Mouse (Mus musculus): ENCODE data around the gene Tcaf3. TPM values are rescaled to one million over a fixed set of nuclear protein-coding genes. Genes with fewer than 3 reads are reported as not detected.

The Tcaf3 gene
- polyA plus RNA-seq, 1 experiment from 2014 or later, result not detected

DNA sequence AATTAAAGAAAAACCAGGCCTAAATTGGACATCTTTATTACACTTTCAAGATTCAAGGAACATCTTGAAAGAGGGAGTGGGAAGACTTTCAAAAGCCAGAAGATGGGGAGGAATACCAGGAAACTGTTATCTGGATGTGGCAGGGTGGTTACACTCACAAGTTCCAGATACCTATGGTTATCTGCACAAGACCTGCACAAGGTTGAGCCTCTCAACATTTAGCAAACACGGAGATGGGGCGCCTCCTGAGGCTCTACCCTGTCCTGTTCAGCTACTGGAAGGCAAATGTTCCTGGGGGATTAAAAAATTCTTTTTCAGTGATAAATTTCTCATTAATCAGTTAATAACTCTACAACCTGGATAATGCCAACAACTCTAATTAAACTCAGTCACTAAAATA is 20.1 kb downstream of the Tcaf3 start:
- H3K4me2 ChIP-seq, result no peak overlapping the region
- H3K4me1 ChIP-seq (replicated peaks), result no peaks in the 10 kb centered on the region
- H3K9me3 ChIP-seq, result no peaks in the 10 kb centered on the region
- H3K27me3 ChIP-seq, result no peaks in the 10 kb centered on the region
- 92% methylated on average over 2 of the region's 2 CpGs for WGBS
- H3K27ac ChIP-seq (replicated peaks), result no peak overlapping the region
- no peaks in the 10 kb centered on the region for H3K36me3 ChIP-seq
- ATAC-seq (ENCODE audit: low FRiP score, low read depth), result no peak
- no peak overlapping the region for H3K4me3 ChIP-seq
- H3K9ac ChIP-seq, result no peak overlapping the region

- no peak overlapping the region for H3K9ac ChIP-seq
- whole genome bisulfite sequencing, result 81% methylated on average over 2 of the region's 2 CpGs
These were observed 29.3 kb downstream of the Tcaf3 start for GRCm38 (mm10) chr6:42568205-42568604.

DNA sequence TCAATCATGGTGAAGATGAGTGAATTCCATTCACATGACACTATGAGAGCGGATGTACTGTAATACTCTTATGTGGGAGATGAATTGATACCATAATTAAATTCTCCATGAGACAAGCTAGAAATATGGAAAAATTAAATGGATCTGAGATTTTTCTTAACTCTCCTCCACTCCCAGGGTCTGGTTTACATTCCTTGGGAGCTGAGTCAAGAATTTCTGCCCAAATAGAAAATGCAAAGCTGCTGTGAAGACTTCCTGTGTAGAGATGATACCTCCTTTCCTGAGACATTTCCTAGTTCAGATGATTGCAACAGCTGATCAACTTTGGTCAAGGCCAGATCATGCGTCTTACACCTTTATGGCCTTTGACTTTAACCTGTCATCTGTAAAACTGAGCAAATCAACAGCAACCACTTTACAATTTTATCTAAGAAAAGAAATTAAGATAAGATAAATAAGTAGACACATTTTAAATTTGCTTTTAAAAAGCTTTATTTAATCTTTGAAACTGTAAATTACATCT is 31.4 kb downstream of the Tcaf3 start:
- H3K4me3 ChIP-seq, result no peak overlapping the region
- H3K9me3 ChIP-seq, result no peaks in the 10 kb centered on the region
- H3K36me3 ChIP-seq, result no peaks in the 10 kb centered on the region
- whole genome bisulfite sequencing, result 88% methylated on average over 2 of the region's 2 CpGs
- no peak for ATAC-seq (ENCODE audit: low FRiP score, low read depth)
- no peak overlapping the region for H3K9ac ChIP-seq
- H3K4me1 ChIP-seq (replicated peaks), result no peaks in the 10 kb centered on the region
- no peak overlapping the region for H3K27ac ChIP-seq (replicated peaks)
- H3K27me3 ChIP-seq, result no peaks in the 10 kb centered on the region
- no peak overlapping the region for H3K4me2 ChIP-seq

More at GRCm38 (mm10) chr6:42568205-42568604, 29.3 kb downstream of the Tcaf3 start:
- ATAC-seq (ENCODE audit: low FRiP score, low read depth), result no peak
- Histone ChIP-seq H3K4me1 (replicated peaks) (no peaks in the 10 kb centered on the region), H3K4me2 (no peak overlapping the region), H3K27ac (replicated peaks) (no peak overlapping the region), H3K27me3 (no peaks in the 10 kb centered on the region), H3K36me3 (no peaks in the 10 kb centered on the region), H3K4me3 (no peak overlapping the region), H3K9me3 (no peaks in the 10 kb centered on the region)

GRCm38 (mm10) chr6:42562280-42562679 is 35.2 kb downstream of the Tcaf3 start:
- ATAC-seq (ENCODE audit: low FRiP score, low read depth), result no peak
- H3K27me3 ChIP-seq, result no peaks in the 10 kb centered on the region
- no peak overlapping the region for H3K27ac ChIP-seq (replicated peaks)
- no peaks in the 10 kb centered on the region for H3K36me3 ChIP-seq
- H3K9me3 ChIP-seq, result no peaks in the 10 kb centered on the region
- WGBS, result 69% methylated on average over 2 of the region's 2 CpGs
- H3K4me2 ChIP-seq, result no peak overlapping the region
- H3K9ac ChIP-seq, result no peak overlapping the region
- no peak overlapping the region for H3K4me3 ChIP-seq
- H3K4me1 ChIP-seq (replicated peaks), result no peaks in the 10 kb centered on the region

DNA sequence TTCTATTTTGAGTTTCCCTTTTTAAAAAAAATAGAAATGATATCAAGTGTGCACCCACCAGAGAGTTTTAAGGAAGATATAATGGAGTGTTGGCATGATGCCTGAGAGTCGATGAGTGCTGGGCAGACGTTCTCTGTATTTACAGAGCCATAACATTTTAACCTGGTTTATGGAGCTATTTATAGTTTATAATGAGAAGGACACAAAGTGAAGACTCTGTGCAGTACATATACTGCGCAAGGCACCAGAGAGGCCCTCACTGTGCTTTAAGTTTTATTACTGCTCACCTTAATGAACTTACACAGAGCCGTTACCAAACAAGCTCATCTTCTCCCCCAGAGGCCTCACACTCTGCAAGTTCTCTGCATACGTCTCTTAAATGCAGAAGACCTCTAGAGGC is 36.6 kb downstream of the Tcaf3 start:
- Histone ChIP-seq H3K27ac (replicated peaks) (no peak overlapping the region), H3K4me3 (no peak overlapping the region), H3K4me2 (no peak overlapping the region), H3K36me3 (no peaks in the 10 kb centered on the region), H3K9me3 (no peaks in the 10 kb centered on the region), H3K27me3 (no peaks in the 10 kb centered on the region), H3K9ac (no peak overlapping the region), H3K4me1 (replicated peaks) (no peaks in the 10 kb centered on the region)
- 73% methylated on average over 5 of the region's 5 CpGs for WGBS
- ATAC-seq (ENCODE audit: low FRiP score, low read depth), result no peak

GRCm38 (mm10) chr6:42558641-42559040 is 38.9 kb downstream of the Tcaf3 start:
- Histone ChIP-seq H3K36me3 (no peaks in the 10 kb centered on the region), H3K27me3 (no peaks in the 10 kb centered on the region), H3K9me3 (no peaks in the 10 kb centered on the region), H3K4me3 (no peak overlapping the region), H3K27ac (replicated peaks) (no peak overlapping the region), H3K9ac (no peak overlapping the region), H3K4me1 (replicated peaks) (no peaks in the 10 kb centered on the region), H3K4me2 (no peak overlapping the region)
- WGBS, result 96% methylated on average over 14 of the region's 14 CpGs
- ATAC-seq (ENCODE audit: low FRiP score, low read depth), result no peak

DNA sequence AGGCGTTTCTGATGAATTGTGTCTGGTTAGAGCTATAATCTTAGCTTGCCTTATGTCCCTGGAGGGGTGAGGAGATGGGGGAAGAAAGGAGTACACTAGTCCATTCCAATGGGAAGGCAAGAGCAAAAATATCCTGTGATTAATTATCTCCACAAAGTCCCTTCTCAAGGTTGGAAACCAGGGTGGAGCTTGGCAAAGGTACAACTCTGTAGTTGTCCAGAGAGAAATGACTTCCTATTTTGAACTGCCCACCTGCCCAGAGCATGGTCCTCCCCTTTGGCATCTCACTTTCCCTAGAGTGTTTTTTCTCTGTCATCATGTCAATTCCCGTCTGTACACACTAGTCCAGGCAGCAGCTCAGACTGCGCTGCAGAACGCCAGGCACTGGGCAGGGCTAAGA is 50.0 kb downstream of the Tcaf3 start, which contains the start of gene Olfr455:
Gene Olfr455 (minus strand): TSS at position 127 of the 400 bp plus-strand sequence.
- Histone ChIP-seq H3K27ac (replicated peaks) (no peak within 1 kb of the TSS), H3K4me2 (no peak within 1 kb of the TSS), H3K9ac (no peak within 1 kb of the TSS), H3K4me3 (no peak within 1 kb of the TSS), H3K9me3 (no peaks in the 10 kb centered on the region), H3K36me3 (no peaks in the 10 kb centered on the region), H3K27me3 (no peaks in the 10 kb centered on the region), H3K4me1 (replicated peaks) (no peaks in the 10 kb centered on the region)
- ATAC-seq (ENCODE audit: low FRiP score, low read depth), result no peak
- WGBS, result 89% methylated on average over 4 of the region's 4 CpGs

DNA sequence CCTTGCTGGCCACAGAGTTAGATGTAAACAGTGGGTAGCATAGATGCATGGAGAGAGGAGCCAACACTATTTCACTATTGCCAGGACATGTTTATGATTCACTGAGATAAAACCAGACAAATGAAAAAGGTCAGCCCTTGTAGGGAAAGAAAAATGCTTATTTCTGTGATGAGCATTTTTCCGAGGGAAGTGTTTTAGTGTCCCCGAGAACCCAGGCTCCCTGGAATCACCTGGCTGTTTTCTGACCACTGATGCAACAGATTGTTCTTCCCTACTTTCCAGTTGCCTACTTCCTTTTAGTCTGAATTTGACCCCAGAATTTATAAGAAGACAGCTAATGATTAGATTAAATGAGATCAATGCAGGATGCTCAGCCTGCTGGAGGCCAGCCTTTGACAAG is 51.3 kb downstream of the Tcaf3 start:
- Histone ChIP-seq H3K4me2 (no peak overlapping the region), H3K4me1 (replicated peaks) (no peaks in the 10 kb centered on the region), H3K27ac (replicated peaks) (no peak overlapping the region), H3K27me3 (no peaks in the 10 kb centered on the region), H3K36me3 (no peaks in the 10 kb centered on the region), H3K9ac (no peak overlapping the region), H3K9me3 (no peaks in the 10 kb centered on the region), H3K4me3 (no peak overlapping the region)
- WGBS, result 91% methylated on average over 2 of the region's 2 CpGs
- no peak for ATAC-seq (ENCODE audit: low FRiP score, low read depth)

GRCm38 (mm10) chr6:42545451-42545885 is 52.0 kb downstream of the Tcaf3 start:
- 60% methylated on average over 2 of the region's 2 CpGs for WGBS
- no peaks in the 10 kb centered on the region for H3K27me3 ChIP-seq
- no peak overlapping the region for H3K4me2 ChIP-seq
- no peak overlapping the region for H3K27ac ChIP-seq (replicated peaks)
- H3K9ac ChIP-seq, result no peak overlapping the region
- no peak overlapping the region for H3K4me3 ChIP-seq
- no peak for ATAC-seq (ENCODE audit: low FRiP score, low read depth)
- no peaks in the 10 kb centered on the region for H3K36me3 ChIP-seq
- H3K4me1 ChIP-seq (replicated peaks), result no peaks in the 10 kb centered on the region
- H3K9me3 ChIP-seq, result no peaks in the 10 kb centered on the region

- Histone ChIP-seq H3K36me3 (no peaks in the 10 kb centered on the region), H3K4me2 (no peak overlapping the region), H3K9ac (no peak overlapping the region), H3K9me3 (no peaks in the 10 kb centered on the region), H3K27ac (replicated peaks) (no peak overlapping the region), H3K27me3 (no peaks in the 10 kb centered on the region), H3K4me1 (replicated peaks) (no peaks in the 10 kb centered on the region), H3K4me3 (no peak overlapping the region)
- no peak for ATAC-seq (ENCODE audit: low FRiP score, low read depth)
- WGBS, result 68% methylated on average over 1 of the region's 1 CpGs
These were observed 52.6 kb downstream of the Tcaf3 start for GRCm38 (mm10) chr6:42544846-42545245.

DNA sequence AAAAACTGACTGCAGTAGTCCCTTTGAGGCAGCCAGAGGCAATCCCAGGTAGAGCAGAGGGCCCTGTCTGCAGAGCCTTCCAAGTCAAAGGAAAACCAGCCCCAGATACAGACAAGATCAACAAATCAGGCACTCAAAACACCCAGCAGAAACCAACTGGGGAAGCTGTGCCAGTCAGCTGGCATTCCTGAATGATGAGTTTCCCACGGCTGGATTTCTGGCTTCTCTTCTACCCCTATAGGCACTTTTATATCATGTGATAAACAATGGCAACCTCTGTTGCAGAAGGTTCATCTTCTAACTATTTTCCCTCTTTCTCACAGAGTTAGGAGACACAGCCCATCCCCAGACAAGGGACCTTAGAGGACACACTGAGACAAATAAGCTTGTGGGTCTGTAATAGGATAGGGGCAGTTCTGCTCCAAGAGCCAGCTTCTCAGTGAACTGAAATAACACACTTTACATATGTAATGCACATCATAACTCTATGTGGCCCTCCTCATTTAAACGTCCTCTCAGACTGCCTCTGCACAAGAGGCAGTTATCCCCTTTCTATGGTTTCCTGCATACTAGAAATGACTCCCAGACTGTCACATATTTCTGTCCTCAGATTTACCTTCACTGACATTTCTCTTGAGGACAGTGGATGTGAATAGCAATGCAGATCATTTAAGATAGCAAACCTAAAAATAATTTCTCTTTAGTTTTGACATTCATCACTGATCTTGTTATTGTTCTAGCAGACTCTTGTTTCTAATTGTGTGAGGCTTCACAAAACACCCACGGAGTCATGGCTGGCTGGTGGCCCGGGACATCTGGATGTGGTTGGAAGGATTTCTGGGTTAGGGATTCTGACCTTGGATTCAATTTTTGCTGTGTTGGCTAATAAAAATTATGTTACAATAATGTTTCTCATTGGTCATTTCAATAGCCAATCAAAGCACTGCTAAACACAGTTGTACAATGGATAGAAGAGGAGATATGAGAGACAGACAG is 55.2 kb downstream of the Tcaf3 start:
- Histone ChIP-seq H3K4me1 (replicated peaks) (no peaks in the 10 kb centered on the region), H3K4me3 (no peak overlapping the region), H3K9me3 (no peaks in the 10 kb centered on the region), H3K4me2 (no peak overlapping the region), H3K27me3 (no peaks in the 10 kb centered on the region), H3K9ac (no peak overlapping the region), H3K36me3 (no peaks in the 10 kb centered on the region), H3K27ac (replicated peaks) (no peak overlapping the region)
- WGBS, result 76% methylated on average over 4 of the region's 4 CpGs
- no peak for ATAC-seq (ENCODE audit: low FRiP score, low read depth)

DNA sequence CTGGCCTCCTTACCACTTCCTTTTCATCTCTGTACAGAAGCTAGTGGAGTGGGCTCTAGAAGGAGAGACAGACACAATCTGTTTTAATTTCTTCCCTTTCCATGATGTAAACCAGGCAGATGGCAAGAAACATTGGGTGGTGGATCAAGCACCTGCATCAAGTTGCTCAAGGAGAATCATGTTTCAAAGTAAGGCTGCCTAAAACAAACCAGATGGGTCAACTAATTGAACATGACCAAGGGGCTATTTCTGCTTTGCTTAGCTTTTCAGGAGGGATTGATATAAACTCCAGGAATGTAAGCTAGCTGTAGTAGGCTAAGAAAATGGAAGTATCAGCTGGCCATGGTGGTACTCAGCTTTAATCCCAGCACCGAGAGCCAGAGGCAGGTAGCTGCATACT is 56.8 kb downstream of the Tcaf3 start:
- ATAC-seq (ENCODE audit: low FRiP score, low read depth), result no peak

More for the DNA sequence above, 56.8 kb downstream of the Tcaf3 start:
- H3K27me3 ChIP-seq, result no peaks in the 10 kb centered on the region
- H3K36me3 ChIP-seq, result no peaks in the 10 kb centered on the region
- H3K4me1 ChIP-seq (replicated peaks), result no peaks in the 10 kb centered on the region
- H3K4me2 ChIP-seq, result no peak overlapping the region
- H3K9me3 ChIP-seq, result no peaks in the 10 kb centered on the region
- H3K27ac ChIP-seq (replicated peaks), result no peak overlapping the region
- WGBS, result 83% methylated on average over 1 of the region's 1 CpGs
- no peak overlapping the region for H3K4me3 ChIP-seq
- H3K9ac ChIP-seq, result no peak overlapping the region
